Mouse (Mus musculus) liver, embryonic 12.5 days (tissue): Measurements from ENCODE around the gene Utp14b. TPM values are rescaled to one million over a fixed set of nuclear protein-coding genes. Genes with fewer than 3 reads are reported as not detected.

ENCODE experiments used
- ATAC-seq: fragments of 200-750 bp; cut with Nextera tagmentation; 2 replicates; pipeline ENCODE4 v1.8.0; 2017; ENCODE audit warnings: moderate number of reproducible peaks, mild to moderate bottlenecking, moderate library complexity
- H3K27ac ChIP-seq: fragments of 300-500 bp; sonication (generic); 2 replicates; pipeline ENCODE4 v1.5.1; 2016; ENCODE audit warnings: mild to moderate bottlenecking
- H3K27me3 ChIP-seq: fragments of 300-500 bp; sonication (generic); replicated peaks from 2 replicates; pipeline ENCODE4 v1.6.1; 2016; ENCODE audit warnings: mild to moderate bottlenecking, moderate library complexity
- H3K36me3 ChIP-seq: fragments of 300-500 bp; sonication (generic); 2 replicates; pipeline ENCODE4 v1.6.1; 2016; ENCODE audit warnings: mild to moderate bottlenecking, moderate library complexity
- H3K4me1 ChIP-seq: fragments of 300-500 bp; sonication (generic); 2 replicates; pipeline ENCODE4 v1.6.1; 2016
- H3K4me2 ChIP-seq: fragments of 300-500 bp; sonication (generic); 2 replicates; pipeline ENCODE4 v1.6.1; 2016; ENCODE audit warnings: mild to moderate bottlenecking, moderate library complexity
- H3K4me3 ChIP-seq: fragments of 300-500 bp; sonication (generic); 2 replicates; pipeline ENCODE4 v1.5.1; 2016; ENCODE audit warnings: mild to moderate bottlenecking, moderate library complexity
- H3K9ac ChIP-seq: fragments of 300-500 bp; sonication (generic); 2 replicates; pipeline ENCODE4 v1.6.1; 2016; ENCODE audit warnings: mild to moderate bottlenecking, moderate library complexity
- H3K9me3 ChIP-seq: fragments of 300-500 bp; sonication (generic); replicated peaks from 2 replicates; pipeline ENCODE4 v1.6.1; 2016; ENCODE audit warnings: mild to moderate bottlenecking, moderate library complexity
- WGBS: fragments of 180-500 bp; shearing (Covaris S2); methylation state at CpG from one replicate; pipeline ENCODE4 v1.1.7; 2016; ENCODE audit not compliant: insufficient replicate concordance; 5-methylcytosine and 5-hydroxymethylcytosine counted together
- polyA plus RNA-seq: library from polyadenylated mRNA; unstranded; fragments of >200 nt; fragmentation: Nextera tagmentation; extraction: Ambion mirVana; gene quantifications from 2 replicates; pipeline ENCODE4 v1.2.1, GENCODE M21; 2016

Gene Utp14b
- 1.1 and 1.7 TPM in 2 replicates for polyA plus RNA-seq

DNA sequence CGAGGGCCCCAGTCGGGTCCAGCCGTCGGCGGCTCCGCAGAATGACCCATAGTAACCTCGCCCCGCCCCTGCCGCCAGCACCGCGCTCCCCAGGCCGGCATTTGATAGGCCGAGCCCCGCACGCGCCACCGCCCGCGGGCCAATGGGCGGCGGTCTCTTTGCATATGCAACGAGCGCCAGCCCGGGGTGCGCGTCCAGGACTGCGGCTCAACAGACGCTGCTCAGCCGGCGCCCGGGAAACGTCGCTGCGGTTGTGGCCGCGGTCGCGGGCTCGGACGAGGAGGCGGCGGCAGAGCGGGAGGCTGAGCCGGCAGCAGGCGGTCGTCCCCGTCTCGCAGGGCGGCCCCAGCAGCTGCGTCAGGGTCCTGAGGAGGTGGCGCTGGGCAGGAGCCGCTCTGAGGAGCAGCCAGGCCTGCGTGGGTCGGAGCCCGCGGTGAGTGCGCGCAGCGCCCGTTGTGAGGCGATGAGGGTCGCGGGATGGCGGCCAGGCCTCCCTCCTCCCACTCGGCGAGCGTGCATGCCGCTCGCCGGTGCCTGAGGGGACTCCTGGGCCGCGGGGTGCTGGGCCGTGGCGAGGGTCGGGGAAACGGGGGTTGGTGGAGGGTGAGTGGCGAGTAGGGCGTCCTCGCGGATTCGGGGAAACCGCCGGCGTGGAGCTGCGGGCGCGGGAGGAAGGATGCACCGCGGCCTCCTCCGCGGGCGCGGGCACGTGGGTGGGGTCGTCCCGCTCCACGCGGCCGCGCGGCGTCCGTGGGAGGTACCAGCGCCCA is at the start of gene Utp14b, which contains the start of gene Acsl3:
Gene Utp14b (plus strand): TSS at position 368 of the 770 bp plus-strand sequence.
Gene Acsl3 (plus strand): TSS at position 155 of the 770 bp plus-strand sequence.
- Histone ChIP-seq H3K4me1 (peaks cover 45% of the 10 kb centered on the region), H3K27ac (peak within 1 kb of the TSS; percentile 88), H3K36me3 (no peaks in the 10 kb centered on the region), H3K9ac (peak within 1 kb of the TSS; percentile 92), H3K27me3 (no peaks in the 10 kb centered on the region), H3K9me3 (no peaks in the 10 kb centered on the region), H3K4me3 (peak within 1 kb of the TSS; percentile 89), H3K4me2 (peak within 1 kb of the TSS; percentile 96)
- WGBS, result under 1% methylated on average over 92 of the region's 104 CpGs
- ATAC-seq, result peak; percentile 99

DNA sequence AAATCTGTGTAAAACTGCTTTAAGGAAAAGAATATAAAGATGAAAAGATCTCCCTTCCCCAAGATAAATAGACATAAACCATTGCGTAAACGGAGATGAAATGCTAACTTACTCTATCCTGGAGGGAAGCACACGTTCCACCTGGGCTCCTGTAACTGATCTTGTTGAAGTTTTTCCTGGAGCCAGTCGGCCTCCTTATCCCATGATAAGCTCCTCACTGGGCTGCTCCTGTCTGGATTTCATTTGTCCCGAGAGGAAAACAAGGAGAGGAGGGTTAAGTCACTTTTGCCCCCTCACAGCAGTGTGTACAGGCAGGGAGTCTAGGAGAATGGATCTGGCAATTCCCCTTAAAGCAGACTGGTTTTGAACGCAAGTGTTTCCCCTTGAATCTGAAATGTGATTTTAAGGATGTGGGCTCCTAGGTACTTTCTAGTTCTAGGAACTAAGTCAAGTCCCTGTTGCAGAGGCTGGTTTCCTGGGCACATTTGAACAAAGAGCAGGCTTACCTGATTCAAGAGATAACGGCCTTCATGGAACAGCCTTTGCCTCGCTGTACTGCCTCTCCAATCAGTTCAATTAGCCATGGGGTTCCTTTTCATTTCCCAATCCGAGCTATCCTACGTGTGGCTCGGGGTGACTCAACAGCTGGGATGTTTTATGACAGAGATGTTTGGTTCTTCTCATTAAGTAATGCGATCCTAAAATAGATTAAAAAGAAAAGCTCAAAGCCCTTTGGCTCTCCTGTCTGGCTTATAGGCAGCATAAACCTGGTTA is 48.5 kb upstream of the Utp14b start:
- Histone ChIP-seq H3K36me3 (no peaks in the 10 kb centered on the region), H3K4me2 (no peak overlapping the region), H3K4me3 (no peak overlapping the region), H3K4me1 (no peaks in the 10 kb centered on the region), H3K27ac (no peak overlapping the region), H3K9ac (no peak overlapping the region), H3K27me3 (no peaks in the 10 kb centered on the region), H3K9me3 (no peaks in the 10 kb centered on the region)
- ATAC-seq, result no peak
- 44% methylated on average over 12 of the region's 12 CpGs for WGBS

DNA sequence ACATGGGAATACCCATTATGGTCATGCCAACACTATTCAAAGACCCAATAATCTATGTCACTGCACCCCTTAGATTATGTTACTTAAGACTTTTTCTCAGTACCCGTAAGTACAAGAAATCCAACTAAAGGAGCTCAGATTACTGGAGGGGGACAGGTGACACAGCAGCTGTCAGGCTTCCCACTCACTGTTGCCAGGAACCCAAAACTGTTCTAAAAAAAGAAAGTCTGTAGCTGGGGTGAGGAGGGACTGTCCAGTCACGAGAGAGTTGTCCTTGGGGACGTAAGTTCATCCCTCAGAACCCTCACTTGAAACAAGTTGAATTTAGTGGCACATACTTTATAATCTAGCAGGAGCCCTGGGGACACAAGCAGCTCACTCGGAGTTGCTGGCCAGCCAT is 46.8 kb upstream of the Utp14b start:
- WGBS, result 45% methylated on average over 4 of the region's 4 CpGs
- no peaks in the 10 kb centered on the region for H3K9me3 ChIP-seq
- no peak for ATAC-seq
- H3K4me3 ChIP-seq, result no peak overlapping the region
- H3K4me2 ChIP-seq, result no peak overlapping the region
- no peaks in the 10 kb centered on the region for H3K4me1 ChIP-seq
- H3K9ac ChIP-seq, result no peak overlapping the region
- no peak overlapping the region for H3K27ac ChIP-seq
- H3K27me3 ChIP-seq, result no peaks in the 10 kb centered on the region
- no peaks in the 10 kb centered on the region for H3K36me3 ChIP-seq

DNA sequence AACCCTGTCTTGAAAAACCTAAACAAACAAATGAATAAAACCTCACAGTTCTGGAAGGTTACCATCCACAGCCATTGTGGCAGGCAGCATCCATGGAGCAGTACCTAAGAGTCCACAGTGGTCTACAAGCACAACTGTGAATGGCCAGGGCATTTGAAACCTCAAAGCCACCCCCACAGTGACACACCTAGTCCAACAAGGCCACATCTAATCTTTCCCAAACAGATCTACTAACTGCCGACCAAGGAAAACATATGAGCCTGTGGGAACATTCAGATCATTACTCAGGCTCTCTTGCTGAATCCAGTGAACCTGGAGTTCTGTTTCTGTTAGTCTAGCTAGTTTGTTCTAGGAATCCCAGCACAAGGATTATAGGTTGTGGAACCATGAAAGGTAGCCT is 44.9 kb upstream of the Utp14b start:
- Histone ChIP-seq H3K4me1 (no peaks in the 10 kb centered on the region), H3K27me3 (no peaks in the 10 kb centered on the region), H3K27ac (no peak overlapping the region), H3K9me3 (no peaks in the 10 kb centered on the region), H3K4me2 (no peak overlapping the region), H3K36me3 (no peaks in the 10 kb centered on the region), H3K4me3 (no peak overlapping the region), H3K9ac (no peak overlapping the region)
- 50% methylated on average over 1 of the region's 1 CpGs for WGBS
- ATAC-seq, result no peak

DNA sequence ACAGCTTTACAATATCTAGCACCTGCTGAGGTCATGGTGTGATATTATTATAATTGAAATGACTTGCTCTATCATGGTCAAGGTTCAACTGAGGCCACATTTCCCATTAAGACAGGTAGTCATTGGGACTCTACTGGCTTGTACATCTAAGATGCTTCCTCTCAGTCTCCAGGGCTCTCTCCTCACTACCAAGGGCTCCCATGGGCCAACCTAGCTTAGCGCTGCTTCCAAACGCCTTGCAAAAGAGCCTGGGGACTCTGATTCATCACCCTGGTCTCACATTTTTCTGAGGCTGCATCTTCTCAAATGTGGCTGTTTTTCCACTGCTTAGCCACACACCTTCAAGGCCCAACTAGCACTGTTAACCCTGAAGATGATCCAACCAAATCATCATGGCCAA is 33.5 kb upstream of the Utp14b start:
- no peaks in the 10 kb centered on the region for H3K27me3 ChIP-seq
- no peak overlapping the region for H3K27ac ChIP-seq
- no peak overlapping the region for H3K4me3 ChIP-seq
- no peaks in the 10 kb centered on the region for H3K36me3 ChIP-seq
- no peak for ATAC-seq
- 67% methylated on average over 2 of the region's 2 CpGs for WGBS
- no peak overlapping the region for H3K4me2 ChIP-seq
- no peaks in the 10 kb centered on the region for H3K4me1 ChIP-seq
- no peaks in the 10 kb centered on the region for H3K9me3 ChIP-seq
- H3K9ac ChIP-seq, result no peak overlapping the region

DNA sequence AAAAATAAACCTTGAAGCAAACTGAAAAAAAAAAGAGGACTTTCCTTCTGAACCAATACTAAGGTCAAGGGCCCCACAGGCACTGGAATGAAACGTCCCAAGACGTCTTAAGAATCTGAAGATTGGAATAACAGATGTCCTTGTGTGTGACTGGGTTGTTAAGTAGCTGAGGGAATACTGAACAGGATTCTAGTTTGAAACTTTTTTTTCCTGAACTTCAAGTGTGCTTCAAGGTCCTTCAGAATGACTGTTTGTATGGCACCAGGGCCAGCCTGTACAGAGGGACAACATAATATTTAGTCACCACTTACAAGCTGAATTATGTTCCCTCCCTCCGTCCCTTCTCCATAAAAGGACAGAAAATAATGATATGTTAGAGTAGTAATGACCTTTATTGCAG is 23.4 kb upstream of the Utp14b start:
- no peaks in the 10 kb centered on the region for H3K9me3 ChIP-seq
- no peaks in the 10 kb centered on the region for H3K27me3 ChIP-seq
- no peak overlapping the region for H3K4me3 ChIP-seq
- no peak overlapping the region for H3K27ac ChIP-seq
- no peaks in the 10 kb centered on the region for H3K36me3 ChIP-seq
- H3K9ac ChIP-seq, result no peak overlapping the region
- no peak overlapping the region for H3K4me2 ChIP-seq
- no peak for ATAC-seq
- H3K4me1 ChIP-seq, result no peaks in the 10 kb centered on the region
- WGBS, result 72% methylated on average over 3 of the region's 3 CpGs

DNA sequence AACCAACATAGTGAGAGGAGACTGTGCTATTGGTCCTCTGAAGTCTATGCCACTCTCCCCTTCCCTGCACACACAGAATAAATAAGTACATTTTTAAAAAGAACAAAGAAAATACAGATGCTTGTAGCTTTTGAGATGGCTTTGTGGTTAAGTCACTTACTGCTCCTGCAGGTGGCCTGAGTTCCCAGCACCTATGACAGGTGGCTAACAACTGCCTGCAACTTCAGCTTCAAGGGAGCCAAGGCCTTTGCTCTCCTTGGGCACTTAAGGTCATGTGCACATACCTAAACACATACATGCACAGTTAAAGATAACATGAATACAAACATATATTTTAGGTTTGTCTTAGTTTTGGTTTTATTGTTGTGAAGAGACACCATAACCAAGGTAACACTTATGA is 17.0 kb upstream of the Utp14b start:
- H3K27ac ChIP-seq, result no peak overlapping the region
- no peak overlapping the region for H3K4me2 ChIP-seq
- H3K36me3 ChIP-seq, result no peaks in the 10 kb centered on the region
- no peak for ATAC-seq
- no peak overlapping the region for H3K4me3 ChIP-seq
- no peaks in the 10 kb centered on the region for H3K4me1 ChIP-seq
- H3K27me3 ChIP-seq, result no peaks in the 10 kb centered on the region
- H3K9me3 ChIP-seq, result no peaks in the 10 kb centered on the region
- no peak overlapping the region for H3K9ac ChIP-seq

DNA sequence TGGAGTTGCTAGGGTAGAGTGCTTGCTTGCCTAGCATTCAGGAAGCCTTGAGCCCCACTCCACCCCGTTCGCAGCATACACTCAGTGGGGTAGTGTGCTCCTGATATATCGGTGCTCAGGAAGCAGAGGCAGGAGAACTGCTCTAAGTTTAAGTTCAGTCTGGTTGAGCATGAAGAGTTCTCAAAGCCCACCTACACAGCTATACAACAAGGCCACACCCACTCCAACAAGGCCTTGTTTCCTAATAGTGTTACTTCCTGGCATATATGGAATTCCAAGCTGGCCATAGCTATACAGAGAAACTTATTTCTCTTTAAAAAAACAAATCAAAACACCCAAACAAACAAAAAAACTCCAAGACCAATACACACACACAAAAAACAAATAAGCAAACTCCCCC is 16.0 kb upstream of the Utp14b start:
- Histone ChIP-seq H3K4me2 (no peak overlapping the region), H3K36me3 (no peaks in the 10 kb centered on the region), H3K9ac (no peak overlapping the region), H3K4me1 (no peaks in the 10 kb centered on the region), H3K4me3 (no peak overlapping the region), H3K27me3 (no peaks in the 10 kb centered on the region), H3K27ac (no peak overlapping the region), H3K9me3 (no peaks in the 10 kb centered on the region)
- ATAC-seq, result no peak
- WGBS, result 78% methylated on average over 3 of the region's 3 CpGs

DNA sequence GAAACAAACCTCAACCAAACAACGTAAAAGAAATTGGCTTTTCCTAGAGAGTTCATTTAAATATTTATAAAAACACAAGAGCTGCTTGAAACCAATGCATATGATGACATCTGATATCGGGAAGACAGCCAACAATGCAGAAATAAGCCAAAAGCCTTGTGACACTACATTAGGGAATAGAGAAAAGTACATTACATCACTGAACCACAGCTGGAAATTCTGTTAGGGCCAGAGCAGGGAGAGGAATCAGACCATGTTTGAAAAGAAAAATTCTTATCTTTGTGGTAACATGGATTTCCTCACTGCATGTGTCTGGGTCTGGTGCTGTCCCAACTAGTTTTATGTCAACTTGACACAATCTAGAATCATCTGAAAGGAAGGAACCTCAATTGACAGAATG is 15.6 kb upstream of the Utp14b start:
- Histone ChIP-seq H3K27ac (no peak overlapping the region), H3K36me3 (no peaks in the 10 kb centered on the region), H3K4me3 (no peak overlapping the region), H3K9me3 (no peaks in the 10 kb centered on the region), H3K27me3 (no peaks in the 10 kb centered on the region), H3K4me1 (no peaks in the 10 kb centered on the region), H3K4me2 (no peak overlapping the region), H3K9ac (no peak overlapping the region)
- 72% methylated on average over 2 of the region's 2 CpGs for WGBS
- ATAC-seq, result no peak

DNA sequence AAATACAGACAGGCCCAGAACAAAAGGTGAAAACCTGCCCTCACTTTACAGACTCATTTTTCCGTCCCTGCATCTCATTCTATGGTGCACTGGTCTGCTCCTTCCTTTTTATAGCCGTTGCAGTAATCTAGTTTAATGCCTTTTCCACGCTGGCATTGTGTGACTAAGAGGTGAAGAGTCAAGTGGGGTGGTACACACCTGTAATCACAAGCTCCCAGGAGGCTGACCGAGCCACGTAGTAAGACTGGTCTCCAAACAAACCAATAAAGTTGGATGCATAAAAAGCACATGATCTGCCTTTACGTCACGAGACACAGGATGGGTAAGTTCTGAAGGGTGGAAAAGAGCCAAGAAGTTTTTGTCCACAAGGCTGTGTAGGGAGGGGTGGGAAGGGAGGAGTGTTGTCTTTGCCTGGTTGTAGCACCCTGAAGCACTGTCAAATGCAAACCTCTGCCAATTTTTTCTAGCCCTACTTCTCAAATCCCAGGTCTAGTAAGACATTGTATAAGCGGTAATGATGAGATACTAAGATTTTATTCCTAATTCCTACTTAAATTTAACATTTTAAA is 10.4 kb upstream of the Utp14b start:
- ATAC-seq, result no peak
- Histone ChIP-seq H3K27ac (no peak overlapping the region), H3K9ac (no peak overlapping the region), H3K36me3 (no peaks in the 10 kb centered on the region), H3K4me1 (no peaks in the 10 kb centered on the region), H3K4me3 (no peak overlapping the region), H3K27me3 (no peaks in the 10 kb centered on the region), H3K4me2 (no peak overlapping the region), H3K9me3 (no peaks in the 10 kb centered on the region)
- WGBS, result 64% methylated on average over 8 of the region's 8 CpGs

DNA sequence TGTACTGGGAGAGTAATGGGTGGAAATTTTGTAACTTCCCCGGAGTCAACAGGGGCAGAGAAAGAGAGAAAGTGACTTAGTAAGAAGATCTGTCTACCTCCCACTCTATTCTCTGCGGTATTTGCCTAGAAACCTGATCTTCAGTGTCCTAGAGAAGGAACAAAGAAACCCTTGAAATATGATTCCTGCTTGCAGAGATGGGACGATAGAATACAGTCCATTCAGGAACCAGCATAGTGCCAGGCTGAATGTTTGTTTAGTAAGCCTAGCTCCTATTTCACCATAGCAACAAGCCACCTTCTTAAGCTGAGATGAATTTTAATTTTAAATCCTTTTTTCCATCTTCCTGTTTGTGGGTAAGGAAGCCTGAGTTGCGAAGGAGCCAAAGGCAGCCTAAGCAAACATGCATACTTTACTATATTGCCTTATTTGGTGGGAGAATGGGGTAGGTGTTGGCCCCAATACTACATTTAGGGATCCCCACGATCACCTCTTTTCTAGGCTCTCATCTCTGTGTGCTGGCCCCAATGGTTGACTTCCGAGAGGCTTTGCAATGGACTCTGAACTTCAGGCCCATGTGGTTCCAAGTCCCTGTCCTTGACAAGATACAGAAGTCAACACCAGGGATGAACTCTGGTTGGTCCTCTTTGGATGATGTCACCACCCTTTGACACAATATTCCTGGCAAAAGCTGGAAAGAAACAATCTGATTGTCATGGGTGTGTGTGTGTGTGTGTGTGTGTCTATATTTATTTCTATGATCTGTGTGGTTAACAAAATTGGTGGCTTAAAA is 8.4 kb upstream of the Utp14b start:
- WGBS, result 48% methylated on average over 6 of the region's 6 CpGs
- no peak overlapping the region for H3K4me3 ChIP-seq
- no peaks in the 10 kb centered on the region for H3K36me3 ChIP-seq
- no peaks in the 10 kb centered on the region for H3K27me3 ChIP-seq
- no peak overlapping the region for H3K4me2 ChIP-seq
- ATAC-seq, result no peak
- H3K4me1 ChIP-seq, result no peaks in the 10 kb centered on the region
- no peak overlapping the region for H3K27ac ChIP-seq
- H3K9ac ChIP-seq, result no peak overlapping the region
- H3K9me3 ChIP-seq, result no peaks in the 10 kb centered on the region

DNA sequence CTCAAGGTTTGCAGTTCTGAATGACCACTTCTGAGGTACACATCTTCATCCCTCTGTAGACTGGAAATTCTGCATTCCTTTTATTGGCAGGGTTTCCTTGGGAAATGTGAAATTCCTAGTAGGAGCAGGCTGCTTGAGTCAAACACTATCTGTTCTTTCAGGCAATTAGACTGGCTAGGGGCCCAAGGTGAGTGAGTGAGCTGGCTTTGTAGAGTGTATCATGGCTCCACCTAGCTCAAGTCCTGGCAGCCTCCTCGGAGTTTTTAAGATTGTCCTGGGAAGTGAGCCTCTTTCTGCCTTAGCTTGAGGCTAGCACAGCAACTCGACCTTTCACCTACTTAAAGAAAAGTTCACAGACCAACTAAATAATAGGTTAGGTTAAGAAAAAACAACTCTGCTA is 1.4 kb upstream of the Utp14b start:
- no peaks in the 10 kb centered on the region for H3K36me3 ChIP-seq
- peaks cover 43% of the 10 kb centered on the region for H3K4me1 ChIP-seq
- H3K9ac ChIP-seq, result no peak overlapping the region
- H3K4me3 ChIP-seq, result no peak overlapping the region
- 40% methylated on average over 2 of the region's 2 CpGs for WGBS
- no peak for ATAC-seq
- H3K27ac ChIP-seq, result no peak overlapping the region
- H3K27me3 ChIP-seq, result no peaks in the 10 kb centered on the region
- no peak overlapping the region for H3K4me2 ChIP-seq
- no peaks in the 10 kb centered on the region for H3K9me3 ChIP-seq
